9 mouse cellular contexts compared by ENCODE assay signal in the genomic region with DNA sequence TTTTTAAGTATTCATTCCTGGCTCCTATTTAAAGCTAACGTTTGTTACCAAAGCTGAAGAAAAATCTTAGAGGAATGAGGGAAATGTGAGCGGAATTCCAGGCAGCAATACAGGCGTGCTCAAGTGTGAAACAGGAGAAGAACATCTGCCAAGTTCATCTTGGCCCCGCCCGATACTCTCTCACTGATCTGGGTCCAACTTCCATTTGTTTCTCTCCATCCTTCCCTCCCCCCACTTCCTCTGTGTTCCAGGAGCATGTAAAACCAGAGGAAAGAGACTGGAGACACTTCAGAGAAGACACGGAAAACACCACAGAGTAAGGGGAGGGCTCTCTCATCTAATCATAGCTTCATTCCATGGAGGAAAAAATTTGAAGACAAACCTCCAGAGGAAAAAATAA.
DNase-seq lines count a peak whose midpoint lies in the region; ATAC-seq and TF ChIP-seq lines count a peak whose summit lies in the region.
"Had no signal": no experiment of that assay in that cellular context is flagged by ENCODE, and none has a peak within 500 bp of the region (broad histone marks: within the 10 kb centered on the region; RNA-seq: fewer than 3 reads in every experiment).

No protein-coding gene starts in this region.

- H3K4me2 ChIP-seq in intestine, embryonic 14.5 days (ENCODE audit: low read length) = peak overlapping the region; percentile 24; the same call in 1 of the 2 replicates
- H3K4me2 ChIP-seq in intestine, postnatal 0 days (replicated peaks; ENCODE audit: low read depth) = no peak overlapping the region
- no peak overlapping the region for H3K4me2 ChIP-seq in embryonic facial prominence, embryonic 14.5 days (ENCODE audit: low read depth, low read length)
- no peak overlapping the region for H3K4me2 ChIP-seq in intestine, embryonic 15.5 days (replicated peaks)
- 0 out of 2 replicates have a peak overlapping the region, but pooled peaks have one; percentile 15 for H3K4me2 ChIP-seq in lung, postnatal 0 days (replicated peaks; ENCODE audit: low read depth, low read length)
- H3K4me2 ChIP-seq: liver, embryonic 15.5 days had no signal

- peak overlapping the region; percentile 14; the same call in 1 of the 2 replicates for H3K27ac ChIP-seq in intestine, embryonic 14.5 days (ENCODE audit: low read depth)
- no peak overlapping the region for H3K27ac ChIP-seq in intestine, postnatal 0 days (ENCODE audit: low read depth, low read length)
- H3K27ac ChIP-seq in embryonic facial prominence, embryonic 14.5 days (replicated peaks; ENCODE audit: low read depth, low read length) = peak overlapping the region; percentile 13
- H3K27ac ChIP-seq in intestine, embryonic 15.5 days = no peak overlapping the region
- H3K27ac ChIP-seq in lung, postnatal 0 days (ENCODE audit: low read length) = no peak overlapping the region
- H3K27ac ChIP-seq: liver, embryonic 15.5 days had no signal

- no peaks in the 10 kb centered on the region for H3K9me3 ChIP-seq in intestine, embryonic 14.5 days (ENCODE audit: control insufficient read depth, low read length)
- H3K9me3 ChIP-seq in intestine, postnatal 0 days (ENCODE audit: control insufficient read depth) = no peaks in the 10 kb centered on the region
- H3K9me3 ChIP-seq in embryonic facial prominence, embryonic 14.5 days (ENCODE audit: control insufficient read depth, low read length) = no peaks in the 10 kb centered on the region
- H3K9me3 ChIP-seq in intestine, embryonic 15.5 days = no peaks in the 10 kb centered on the region
- H3K9me3 ChIP-seq in lung, postnatal 0 days (ENCODE audit: low read length) = no peaks in the 10 kb centered on the region
- H3K9me3 ChIP-seq: liver, embryonic 15.5 days had no signal

- H3K4me1 ChIP-seq in intestine, embryonic 14.5 days (replicated peaks; ENCODE audit: control insufficient read depth, insufficient read depth, low read length) = peaks cover 20% of the 10 kb centered on the region
- H3K4me1 ChIP-seq in intestine, postnatal 0 days (replicated peaks; ENCODE audit: control insufficient read depth, insufficient read depth, low read length) = no peaks in the 10 kb centered on the region; the same call in 1 of the 2 replicates
- H3K4me1 ChIP-seq in embryonic facial prominence, embryonic 14.5 days (ENCODE audit: control insufficient read depth, insufficient read depth, low read length) = peaks cover 17% of the 10 kb centered on the region; the same call in 1 of the 2 replicates
- H3K4me1 ChIP-seq in intestine, embryonic 15.5 days (replicated peaks) = peaks cover 2% of the 10 kb centered on the region; the same call in 1 of the 2 replicates
- peaks cover 3% of the 10 kb centered on the region; the same call in 1 of the 2 replicates for H3K4me1 ChIP-seq in lung, postnatal 0 days (ENCODE audit: insufficient read depth, low read depth, low read length)
- H3K4me1 ChIP-seq: liver, embryonic 15.5 days had no signal

- no peak overlapping the region for H3K9ac ChIP-seq in intestine, embryonic 14.5 days (ENCODE audit: low read length)
- H3K9ac ChIP-seq in intestine, postnatal 0 days (ENCODE audit: low read depth, low read length) = no peak overlapping the region
- no peak overlapping the region for H3K9ac ChIP-seq in embryonic facial prominence, embryonic 14.5 days (ENCODE audit: low read depth, low read length)
- H3K9ac ChIP-seq in intestine, embryonic 15.5 days = no peak overlapping the region
- H3K9ac ChIP-seq in lung, postnatal 0 days (replicated peaks; ENCODE audit: low read depth) = no peak overlapping the region
- H3K9ac ChIP-seq: liver, embryonic 15.5 days had no signal

- no peak for DNase-seq in intestine, embryonic 14.5 days (ENCODE audit: low spot score)
- peak; percentile 91 for DNase-seq in embryonic facial prominence, embryonic 14.5 days (ENCODE audit: low spot score)
- DNase-seq in lung, postnatal 0 days (ENCODE audit: low spot score) = peak; percentile 34
- no peak for DNase-seq in urinary bladder, postnatal 10 days (ENCODE audit: low spot score)
- DNase-seq in thymus, postnatal 36 days = no peak
- no peak for DNase-seq in retina, postnatal 1 day

- ATAC-seq in intestine, embryonic 14.5 days (replicated peaks; ENCODE audit: low FRiP score, low TSS enrichment, low read depth) = no peak
- no peak for ATAC-seq in intestine, postnatal 0 days
- peak; percentile 75 for ATAC-seq in embryonic facial prominence, embryonic 14.5 days (ENCODE audit: low read depth)
- peak; percentile 28; the same call in 1 of the 2 replicates for ATAC-seq in intestine, embryonic 15.5 days
- peak; percentile 23; the same call in 1 of the 2 replicates for ATAC-seq in lung, postnatal 0 days

- TF ChIP-seq CTCF in intestine, postnatal 0 days (IDR thresholded peaks at IDR 0.05; ENCODE audit: low read depth) = no peak
- TF ChIP-seq CTCF in lung, postnatal 0 days (IDR thresholded peaks at IDR 0.05) = no peak

- no peak overlapping the region for H3K4me3 ChIP-seq in intestine, embryonic 14.5 days (ENCODE audit: low read depth, low read length)
- no peak overlapping the region for H3K4me3 ChIP-seq in intestine, postnatal 0 days (ENCODE audit: low read depth, low read length)
- no peak overlapping the region for H3K4me3 ChIP-seq in embryonic facial prominence, embryonic 14.5 days (ENCODE audit: low read depth, low read length)
- H3K4me3 ChIP-seq in intestine, embryonic 15.5 days (replicated peaks) = no peak overlapping the region
- no peak overlapping the region for H3K4me3 ChIP-seq in lung, postnatal 0 days (ENCODE audit: low read depth, low read length)
- H3K4me3 ChIP-seq: liver, embryonic 15.5 days had no signal

- H3K36me3 ChIP-seq in intestine, embryonic 14.5 days (ENCODE audit: control insufficient read depth, insufficient read depth, low read length) = no peaks in the 10 kb centered on the region
- H3K36me3 ChIP-seq in intestine, postnatal 0 days (ENCODE audit: control insufficient read depth, insufficient read depth) = no peaks in the 10 kb centered on the region
- H3K36me3 ChIP-seq in embryonic facial prominence, embryonic 14.5 days (ENCODE audit: control insufficient read depth, insufficient read depth, low read length) = no peaks in the 10 kb centered on the region
- H3K36me3 ChIP-seq in intestine, embryonic 15.5 days = no peaks in the 10 kb centered on the region
- H3K36me3 ChIP-seq in lung, postnatal 0 days (ENCODE audit: insufficient read depth, low read length) = no peaks in the 10 kb centered on the region
- H3K36me3 ChIP-seq: liver, embryonic 15.5 days had no signal

- WGBS in intestine, embryonic 14.5 days = 26% methylated on average over 6 of the region's 6 CpGs
- 38% methylated on average over 6 of the region's 6 CpGs for WGBS in intestine, postnatal 0 days
- WGBS in embryonic facial prominence, embryonic 14.5 days = 20% methylated on average over 6 of the region's 6 CpGs
- WGBS in intestine, embryonic 15.5 days = 32% methylated on average over 6 of the region's 6 CpGs
- 15% methylated on average over 6 of the region's 6 CpGs for WGBS in lung, postnatal 0 days

- no peaks in the 10 kb centered on the region for H3K27me3 ChIP-seq in intestine, embryonic 14.5 days (replicated peaks; ENCODE audit: control insufficient read depth, insufficient read depth, low read length)
- no peaks in the 10 kb centered on the region for H3K27me3 ChIP-seq in intestine, postnatal 0 days (replicated peaks; ENCODE audit: control insufficient read depth, insufficient read depth, low read length)
- H3K27me3 ChIP-seq in embryonic facial prominence, embryonic 14.5 days (replicated peaks; ENCODE audit: control insufficient read depth, insufficient read depth, low read length) = no peaks in the 10 kb centered on the region
- no peaks in the 10 kb centered on the region for H3K27me3 ChIP-seq in intestine, embryonic 15.5 days (replicated peaks)
- H3K27me3 ChIP-seq in lung, postnatal 0 days (replicated peaks; ENCODE audit: insufficient read depth, low read length) = no peaks in the 10 kb centered on the region
- H3K27me3 ChIP-seq: liver, embryonic 15.5 days had no signal

- peak; percentile 51; the same call in 1 of the 2 replicates for TF ChIP-seq EP300 in lung, postnatal 0 days (IDR thresholded peaks at IDR 0.05)

Comparison
In these comparisons a context has a peak if more than half of its experiments do, and no peak if none do; other contexts are left out.
1. ATAC-seq: peak in embryonic facial prominence, embryonic 14.5 days (single experiment), intestine, embryonic 15.5 days (single experiment) and lung, postnatal 0 days (single experiment); none in intestine, embryonic 14.5 days (single experiment) and intestine, postnatal 0 days (single experiment).
2. H3K27ac ChIP-seq: peak in intestine, embryonic 14.5 days (single experiment) and embryonic facial prominence, embryonic 14.5 days (single experiment); none in intestine, postnatal 0 days (single experiment), intestine, embryonic 15.5 days (single experiment) and lung, postnatal 0 days (single experiment).
3. H3K4me2 ChIP-seq: peak in intestine, embryonic 14.5 days (single experiment) and lung, postnatal 0 days (single experiment); none in intestine, postnatal 0 days (single experiment), embryonic facial prominence, embryonic 14.5 days (single experiment) and intestine, embryonic 15.5 days (single experiment).
4. DNase-seq: peak in embryonic facial prominence, embryonic 14.5 days (single experiment) and lung, postnatal 0 days (single experiment); none in intestine, embryonic 14.5 days (single experiment), urinary bladder, postnatal 10 days (single experiment), thymus, postnatal 36 days (0 of 2) and retina, postnatal 1 day (single experiment).